Comparison of ENCODE assay signal across 7 mouse cellular contexts in genomic region chr1:14506831-14507690, GRCm38 (mm10).
DNase-seq lines count a peak whose midpoint lies in the region; ATAC-seq and TF ChIP-seq lines count a peak whose summit lies in the region.

No protein-coding gene starts in this region.

- H3K27me3 ChIP-seq in lung, embryonic 15.5 days = peaks cover 65% of the 10 kb centered on the region
- peaks cover 30% of the 10 kb centered on the region for H3K27me3 ChIP-seq in forebrain, embryonic 11.5 days (ENCODE audit: control insufficient read depth, insufficient read depth, low read length)
- peaks cover 40% of the 10 kb centered on the region for H3K27me3 ChIP-seq in kidney, postnatal 0 days (ENCODE audit: insufficient read depth, low read length)

- H3K4me2 ChIP-seq in lung, embryonic 15.5 days = peak overlapping the region; percentile 78
- H3K4me2 ChIP-seq in forebrain, embryonic 11.5 days (ENCODE audit: low read depth, low read length, severe bottlenecking) = peak overlapping the region; percentile 65
- H3K4me2 ChIP-seq in kidney, postnatal 0 days (ENCODE audit: low read length) = peak overlapping the region; percentile 66

- no peaks in the 10 kb centered on the region for H3K9me3 ChIP-seq in lung, embryonic 15.5 days
- H3K9me3 ChIP-seq in forebrain, embryonic 11.5 days (ENCODE audit: control insufficient read depth, low read length) = no peaks in the 10 kb centered on the region
- no peaks in the 10 kb centered on the region for H3K9me3 ChIP-seq in kidney, postnatal 0 days (replicated peaks; ENCODE audit: low read length)

- ATAC-seq in lung, embryonic 15.5 days (ENCODE audit: borderline replicate concordance, extremely low read depth, low FRiP score, low TSS enrichment) = peak; percentile 12
- ATAC-seq in forebrain, embryonic 11.5 days (replicated peaks; ENCODE audit: low FRiP score) = peak; percentile 11
- ATAC-seq in kidney, postnatal 0 days (replicated peaks; ENCODE audit: low FRiP score, low read depth) = peak; percentile 64

- H3K9ac ChIP-seq in lung, embryonic 15.5 days = no peak overlapping the region
- peak overlapping the region; percentile 18; the same call in 1 of the 2 replicates for H3K9ac ChIP-seq in forebrain, embryonic 11.5 days (ENCODE audit: low read length)
- H3K9ac ChIP-seq in kidney, postnatal 0 days (ENCODE audit: low read depth, low read length) = 0 out of 2 replicates have a peak overlapping the region, but pooled peaks have one; percentile 27

- H3K27ac ChIP-seq in lung, embryonic 15.5 days = no peak overlapping the region
- H3K27ac ChIP-seq in forebrain, embryonic 11.5 days (ENCODE audit: low read depth, low read length) = no peak overlapping the region
- H3K27ac ChIP-seq in kidney, postnatal 0 days = no peak overlapping the region

- DNase-seq in lung, postnatal 10 days = no peak
- DNase-seq in forebrain, embryonic 11.5 days (ENCODE audit: low spot score) = no peak
- DNase-seq in kidney, postnatal 0 days (ENCODE audit: low spot score) = peak; percentile 57
- peak; percentile 55 for DNase-seq in neural tube, embryonic 10.5 days (ENCODE audit: extremely low spot score, low spot score)
- no peak for DNase-seq in layer of hippocampus, adult 11-12 months (ENCODE audit: low spot score)
- DNase-seq in adrenal gland, postnatal 10 days = no peak

- H3K4me1 ChIP-seq in lung, embryonic 15.5 days = peaks cover 25% of the 10 kb centered on the region
- H3K4me1 ChIP-seq in forebrain, embryonic 11.5 days (replicated peaks; ENCODE audit: control insufficient read depth, insufficient read depth, low read length) = peaks cover 10% of the 10 kb centered on the region; the same call in 1 of the 2 replicates
- no peaks in the 10 kb centered on the region for H3K4me1 ChIP-seq in kidney, postnatal 0 days (replicated peaks; ENCODE audit: insufficient read depth, low read length)

- H3K4me3 ChIP-seq in lung, embryonic 15.5 days = peak overlapping the region; percentile 40
- peak overlapping the region; percentile 35 for H3K4me3 ChIP-seq in forebrain, embryonic 11.5 days (ENCODE audit: low read depth, low read length)
- peak overlapping the region; percentile 37 for H3K4me3 ChIP-seq in kidney, postnatal 0 days (replicated peaks; ENCODE audit: low read depth, low read length)

- no peaks in the 10 kb centered on the region for H3K36me3 ChIP-seq in lung, embryonic 15.5 days
- H3K36me3 ChIP-seq in forebrain, embryonic 11.5 days (ENCODE audit: control insufficient read depth, insufficient read depth, low read length) = no peaks in the 10 kb centered on the region
- no peaks in the 10 kb centered on the region for H3K36me3 ChIP-seq in kidney, postnatal 0 days (ENCODE audit: insufficient read depth, low read length)

- TF ChIP-seq CTCF in kidney, postnatal 0 days (IDR thresholded peaks at IDR 0.05; ENCODE audit: low read depth) = no peak

- 5% methylated on average over 35 of the region's 36 CpGs for WGBS in lung, embryonic 15.5 days
- 1% methylated on average over 36 of the region's 36 CpGs for WGBS in forebrain, embryonic 11.5 days
- WGBS in kidney, postnatal 0 days = 5% methylated on average over 36 of the region's 36 CpGs

Comparison
In these comparisons a context has a peak if more than half of its experiments do, and no peak if none do; other contexts are left out.
1. ATAC-seq: peak in every context shown above with its lines; median percentile 64 in kidney, postnatal 0 days; 12 in lung, embryonic 15.5 days; 11 in forebrain, embryonic 11.5 days.
2. DNase-seq: peak in kidney, postnatal 0 days (single experiment) and neural tube, embryonic 10.5 days (single experiment); none in lung, postnatal 10 days (single experiment), forebrain, embryonic 11.5 days (single experiment), layer of hippocampus, adult 11-12 months (single experiment) and adrenal gland, postnatal 10 days (single experiment).
3. Peak in every context shown above with its lines, with median percentiles within 50 percentile points of each other: H3K4me2 ChIP-seq and H3K4me3 ChIP-seq.